Mouse (Mus musculus) limb, embryonic 15.5 days (tissue): ENCODE data around the gene Gm20388. TPM values are rescaled to one million over a fixed set of nuclear protein-coding genes. Genes with fewer than 3 reads are reported as not detected.

Source experiments
- ATAC-seq: fragments of 200-750 bp; cut with Nextera tagmentation; 2 replicates; pipeline ENCODE4 v1.8.0; 2017; ENCODE audit warnings: low read depth, moderate TSS enrichment; ENCODE audit not compliant: insufficient number of reproducible peaks, low FRiP score, low TSS enrichment
- H3K27ac ChIP-seq: fragments of 300-500 bp; sonication (generic); 2 replicates; pipeline ENCODE4 v1.5.1; 2015; ENCODE audit warnings: moderate library complexity, mild to moderate bottlenecking, inconsistent platforms
- H3K27me3 ChIP-seq: fragments of 300-500 bp; sonication (generic); 2 replicates; pipeline ENCODE4 v1.6.1; 2015; ENCODE audit warnings: inconsistent platforms
- H3K36me3 ChIP-seq: fragments of 300-500 bp; sonication (generic); 2 replicates; pipeline ENCODE4 v1.6.1; 2015; ENCODE audit warnings: inconsistent platforms
- H3K4me1 ChIP-seq: fragments of 300-500 bp; sonication (generic); 2 replicates; pipeline ENCODE4 v1.6.1; 2015; ENCODE audit warnings: inconsistent platforms
- H3K4me2 ChIP-seq: fragments of 300-500 bp; sonication (generic); 2 replicates; pipeline ENCODE4 v1.6.1; 2015; ENCODE audit warnings: mild to moderate bottlenecking, inconsistent platforms
- H3K4me3 ChIP-seq: fragments of 300-500 bp; sonication (generic); 2 replicates; pipeline ENCODE4 v1.5.1; 2015; ENCODE audit warnings: mild to moderate bottlenecking, inconsistent platforms
- H3K9ac ChIP-seq: fragments of 300-500 bp; sonication (generic); 2 replicates; pipeline ENCODE4 v1.6.1; 2015; ENCODE audit warnings: inconsistent platforms
- H3K9me3 ChIP-seq: fragments of 300-500 bp; sonication (generic); 2 replicates; pipeline ENCODE4 v1.6.1; 2016; ENCODE audit warnings: inconsistent platforms
- WGBS: fragments of 180-500 bp; shearing (Covaris S2); methylation state at CpG from one replicate; pipeline ENCODE4 v1.1.7; 2015; 5-methylcytosine and 5-hydroxymethylcytosine counted together
- polyA plus RNA-seq: library from polyadenylated mRNA; unstranded; fragments of >200 nt; fragmentation: Nextera tagmentation; extraction: Ambion mirVana; gene quantifications from 2 replicates; pipeline ENCODE4 v1.2.1, GENCODE M21; 2015

Gm20388 gene
- polyA plus RNA-seq, 1 experiment from 2014 or later, result 4.9 TPM

DNA sequence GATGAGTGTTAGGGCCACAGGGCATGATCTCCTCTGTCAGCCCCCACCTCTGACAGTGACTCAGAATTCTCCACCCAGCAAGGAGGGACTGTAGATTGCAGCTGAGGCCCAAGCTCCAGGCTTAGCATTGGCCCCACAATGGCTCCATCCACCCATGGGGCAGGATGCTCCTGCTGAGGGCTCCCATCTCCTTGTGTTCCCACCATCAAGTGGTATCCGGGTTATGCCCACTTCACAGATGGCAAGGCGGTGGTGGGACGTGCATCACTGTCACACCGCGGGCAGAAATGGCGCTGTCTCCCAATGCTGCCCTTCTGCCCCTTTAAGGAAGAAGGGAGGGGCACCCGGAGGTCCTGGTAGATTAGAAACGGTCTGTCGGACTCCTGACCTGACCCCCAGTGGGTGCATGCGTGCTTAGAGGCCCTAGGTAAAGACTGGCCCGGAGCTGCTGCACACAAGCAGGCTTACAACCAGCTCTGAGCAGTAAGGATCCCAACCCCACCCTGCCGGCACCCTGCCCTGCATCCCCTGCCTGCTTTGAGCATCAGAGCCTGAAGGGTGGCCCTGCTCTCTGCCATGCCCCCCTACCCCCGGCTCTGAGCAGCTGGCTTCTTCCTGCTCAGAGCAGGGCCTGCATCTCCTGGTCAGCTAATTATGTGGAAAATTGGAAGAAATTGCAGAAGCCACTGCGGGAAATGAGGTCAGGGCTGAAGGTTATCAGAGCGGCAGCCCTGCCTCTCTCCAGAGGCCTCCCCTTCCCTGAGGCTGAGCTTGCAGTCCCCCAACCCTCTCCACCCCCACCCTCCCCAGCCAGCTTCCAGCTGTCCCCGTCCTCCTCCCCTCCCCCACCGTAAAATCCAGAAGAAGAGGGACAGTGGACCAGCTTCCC is 384.6 kb downstream of the Gm20388 start:
- Histone ChIP-seq H3K27me3 (no peaks in the 10 kb centered on the region), H3K4me2 (no peak overlapping the region), H3K9me3 (no peaks in the 10 kb centered on the region), H3K9ac (no peak overlapping the region; the same call in 1 of the 2 replicates), H3K4me1 (peaks cover 81% of the 10 kb centered on the region), H3K36me3 (no peaks in the 10 kb centered on the region), H3K4me3 (no peak overlapping the region), H3K27ac (peak overlapping the region; percentile 17; the same call in 1 of the 2 replicates)
- WGBS, result 38% methylated on average over 15 of the region's 17 CpGs
- ATAC-seq, result no peak

DNA sequence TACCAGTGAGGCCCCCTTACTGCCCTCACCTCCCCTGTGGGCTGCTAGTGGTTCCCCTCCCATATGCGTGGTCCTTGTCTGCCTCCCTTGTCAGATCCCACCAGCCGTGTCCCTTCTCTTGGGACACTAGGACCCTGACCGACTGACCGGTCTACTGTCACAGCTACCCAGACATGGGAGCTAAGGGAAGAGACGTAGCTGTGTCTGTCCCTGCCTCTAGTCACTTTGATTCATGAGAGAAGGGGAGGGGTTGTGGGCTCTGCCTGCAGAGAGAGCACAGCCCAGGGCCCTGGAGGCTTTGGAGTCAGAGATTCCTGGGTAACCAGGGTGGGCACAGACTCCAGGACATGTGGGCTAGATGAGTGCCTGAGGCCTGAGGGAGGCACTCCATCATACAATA is 386.4 kb downstream of the Gm20388 start:
- Histone ChIP-seq H3K27ac (no peak overlapping the region; the same call in 1 of the 2 replicates), H3K9ac (no peak overlapping the region), H3K36me3 (no peaks in the 10 kb centered on the region), H3K9me3 (no peaks in the 10 kb centered on the region), H3K4me2 (no peak overlapping the region), H3K4me1 (peaks cover 82% of the 10 kb centered on the region), H3K4me3 (no peak overlapping the region), H3K27me3 (no peaks in the 10 kb centered on the region)
- no peak for ATAC-seq
- 38% methylated on average over 5 of the region's 5 CpGs for whole genome bisulfite sequencing

DNA sequence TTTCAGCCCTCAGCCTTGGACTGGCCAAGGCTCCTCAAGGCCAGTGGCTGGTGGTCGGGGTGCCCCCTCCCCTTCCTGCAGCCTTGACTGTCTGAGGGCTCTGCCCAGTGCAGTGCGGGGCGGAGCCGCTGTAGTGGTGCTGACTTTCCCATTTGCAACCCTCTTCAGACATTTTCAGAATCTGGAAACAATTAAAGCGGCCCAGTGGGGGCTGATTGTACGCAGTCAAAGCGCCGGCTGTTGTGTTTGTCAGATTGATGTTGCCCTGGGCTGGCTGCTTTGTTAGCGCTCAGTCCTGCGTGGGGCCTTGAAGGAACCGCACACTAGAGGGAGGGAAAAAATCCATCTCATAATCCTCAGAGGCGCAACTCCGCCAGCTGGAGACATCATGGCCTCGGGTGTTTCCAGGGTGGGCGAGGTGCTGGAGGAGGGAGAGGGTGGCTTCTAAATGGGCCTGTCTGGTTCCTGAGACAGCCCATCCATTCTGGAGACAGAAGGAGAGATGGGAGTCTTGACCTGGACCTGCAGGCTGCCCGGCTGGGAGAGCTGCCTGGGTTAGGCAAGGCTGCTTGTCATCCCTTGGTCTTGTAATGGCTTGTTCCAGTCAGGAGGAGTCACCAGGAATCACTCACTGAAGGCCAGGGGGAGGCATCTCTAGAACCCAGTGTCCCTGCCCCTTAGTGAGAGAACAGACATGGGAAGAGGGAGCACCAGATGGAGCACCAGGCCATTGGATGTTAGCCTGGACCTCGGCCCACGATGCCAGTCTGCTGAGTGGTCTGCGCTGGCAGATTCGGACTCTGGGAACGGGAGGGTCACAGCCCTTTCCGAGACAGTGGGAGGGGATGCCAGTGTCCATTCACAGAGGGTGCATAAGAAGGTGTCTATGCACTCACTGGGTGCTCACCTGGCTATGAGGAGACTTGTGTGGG is 388.2 kb downstream of the Gm20388 start:
- H3K4me1 ChIP-seq, result peaks cover 79% of the 10 kb centered on the region
- no peaks in the 10 kb centered on the region for H3K9me3 ChIP-seq
- no peaks in the 10 kb centered on the region for H3K27me3 ChIP-seq
- no peak overlapping the region for H3K4me3 ChIP-seq
- peak; percentile 37 for ATAC-seq
- peak overlapping the region; percentile 80 for H3K27ac ChIP-seq
- 0 out of 2 replicates have a peak overlapping the region, but pooled peaks have one; percentile 7 for H3K4me2 ChIP-seq
- 0 out of 2 replicates have a peak overlapping the region, but pooled peaks have one; percentile 10 for H3K9ac ChIP-seq
- 35% methylated on average over 22 of the region's 22 CpGs for WGBS
- H3K36me3 ChIP-seq, result no peaks in the 10 kb centered on the region

DNA sequence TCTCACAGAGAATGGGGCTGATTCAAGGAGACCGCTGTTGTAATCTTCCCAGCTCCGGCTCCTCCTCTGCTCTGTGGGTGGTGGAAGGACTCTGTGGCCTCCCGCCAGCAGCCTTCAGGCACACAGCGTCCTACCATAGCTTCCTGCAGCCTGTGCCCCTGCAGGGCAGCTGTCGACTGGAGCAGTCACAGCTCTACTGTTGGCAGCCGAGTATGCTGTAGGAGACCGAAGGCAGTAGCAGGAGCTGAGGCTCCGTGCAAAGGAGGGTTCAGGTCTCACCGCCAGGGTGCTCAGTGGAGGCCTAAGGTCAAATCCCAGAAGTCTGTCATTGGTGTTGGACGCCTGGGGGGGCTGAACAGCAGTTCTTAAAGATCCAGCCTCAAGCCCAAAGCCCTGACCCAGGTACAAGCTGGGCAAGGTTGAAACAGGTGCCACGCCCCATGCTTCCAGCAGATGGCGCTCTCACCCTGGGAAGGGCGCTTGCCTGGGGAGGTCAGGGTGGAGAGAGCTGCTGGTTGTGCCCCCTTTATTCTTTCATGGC is 390.0 kb downstream of the Gm20388 start:
- 9% methylated on average over 13 of the region's 13 CpGs for whole genome bisulfite sequencing
- Histone ChIP-seq H3K36me3 (no peaks in the 10 kb centered on the region), H3K27ac (peak overlapping the region; percentile 65), H3K4me2 (peak overlapping the region; percentile 25), H3K4me1 (peaks cover 71% of the 10 kb centered on the region), H3K9me3 (no peaks in the 10 kb centered on the region), H3K4me3 (no peak overlapping the region), H3K27me3 (no peaks in the 10 kb centered on the region), H3K9ac (no peak overlapping the region)
- no peak for ATAC-seq

DNA sequence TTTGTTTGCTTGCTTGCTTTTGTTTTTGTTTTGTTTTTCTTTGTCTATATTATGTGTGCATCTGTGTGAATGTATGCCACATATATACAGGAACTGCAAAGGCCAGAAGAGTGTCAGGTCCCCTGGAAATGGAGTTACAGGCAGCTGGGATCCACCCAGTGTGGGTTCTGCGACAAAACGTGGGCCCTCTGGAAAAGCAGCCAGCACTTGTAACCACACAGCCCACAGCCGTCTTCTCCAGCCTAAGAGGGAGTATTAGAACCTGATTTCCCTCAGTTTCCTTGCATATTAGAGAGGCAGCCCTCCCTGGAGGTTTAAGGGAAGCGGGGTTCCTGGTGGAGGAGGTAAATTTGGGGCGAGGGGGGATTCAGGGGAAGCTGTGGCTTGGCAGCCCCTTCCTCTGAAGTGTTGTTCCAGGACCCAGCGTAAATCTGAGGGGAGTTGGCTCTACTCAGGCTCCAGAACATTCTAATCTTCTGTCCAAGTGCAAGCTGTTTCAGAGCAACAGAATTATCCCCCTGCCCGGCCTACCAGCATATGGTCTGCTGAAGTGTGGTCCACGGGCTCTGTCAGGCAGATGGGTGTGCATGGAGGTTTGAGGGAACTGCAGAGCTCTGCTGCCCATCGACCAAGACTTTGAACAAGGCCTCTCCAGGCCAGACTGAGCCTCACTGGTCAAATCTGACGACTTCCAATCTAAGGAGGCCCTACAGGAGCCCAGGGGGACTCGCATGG is 392.5 kb downstream of the Gm20388 start:
- WGBS, result 44% methylated on average over 11 of the region's 11 CpGs
- H3K4me2 ChIP-seq, result no peak overlapping the region
- peak overlapping the region; percentile 77 for H3K27ac ChIP-seq
- no peaks in the 10 kb centered on the region for H3K9me3 ChIP-seq
- H3K9ac ChIP-seq, result no peak overlapping the region
- H3K36me3 ChIP-seq, result no peaks in the 10 kb centered on the region
- H3K4me1 ChIP-seq, result peaks cover 70% of the 10 kb centered on the region
- no peak for ATAC-seq
- H3K27me3 ChIP-seq, result no peaks in the 10 kb centered on the region
- H3K4me3 ChIP-seq, result no peak overlapping the region

DNA sequence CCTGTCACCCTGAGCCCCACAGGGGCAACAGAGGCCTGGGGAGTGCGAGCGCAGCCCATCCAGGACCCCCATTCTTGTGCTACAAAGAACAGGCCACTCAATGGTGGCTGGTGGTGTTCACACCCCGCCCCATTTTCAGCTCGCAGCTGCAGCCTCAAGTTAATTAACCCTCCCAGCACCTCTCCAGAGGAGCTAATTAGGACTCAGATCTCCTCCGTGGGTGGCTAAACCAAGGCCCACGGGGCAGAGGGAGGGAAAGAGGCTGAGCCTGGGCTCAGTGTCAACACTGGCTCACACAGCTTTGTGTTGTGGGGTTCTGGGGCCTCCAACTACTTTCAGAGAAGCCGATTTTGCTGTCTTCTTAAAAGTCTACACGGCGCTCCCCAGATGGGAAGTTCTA is 393.5 kb downstream of the Gm20388 start:
- H3K4me2 ChIP-seq, result no peak overlapping the region
- H3K4me1 ChIP-seq, result peaks cover 70% of the 10 kb centered on the region
- 38% methylated on average over 9 of the region's 9 CpGs for WGBS
- H3K36me3 ChIP-seq, result no peaks in the 10 kb centered on the region
- H3K27ac ChIP-seq, result peak overlapping the region; percentile 77
- no peak overlapping the region for H3K4me3 ChIP-seq
- H3K9ac ChIP-seq, result no peak overlapping the region
- no peaks in the 10 kb centered on the region for H3K9me3 ChIP-seq
- no peak for ATAC-seq
- H3K27me3 ChIP-seq, result no peaks in the 10 kb centered on the region

DNA sequence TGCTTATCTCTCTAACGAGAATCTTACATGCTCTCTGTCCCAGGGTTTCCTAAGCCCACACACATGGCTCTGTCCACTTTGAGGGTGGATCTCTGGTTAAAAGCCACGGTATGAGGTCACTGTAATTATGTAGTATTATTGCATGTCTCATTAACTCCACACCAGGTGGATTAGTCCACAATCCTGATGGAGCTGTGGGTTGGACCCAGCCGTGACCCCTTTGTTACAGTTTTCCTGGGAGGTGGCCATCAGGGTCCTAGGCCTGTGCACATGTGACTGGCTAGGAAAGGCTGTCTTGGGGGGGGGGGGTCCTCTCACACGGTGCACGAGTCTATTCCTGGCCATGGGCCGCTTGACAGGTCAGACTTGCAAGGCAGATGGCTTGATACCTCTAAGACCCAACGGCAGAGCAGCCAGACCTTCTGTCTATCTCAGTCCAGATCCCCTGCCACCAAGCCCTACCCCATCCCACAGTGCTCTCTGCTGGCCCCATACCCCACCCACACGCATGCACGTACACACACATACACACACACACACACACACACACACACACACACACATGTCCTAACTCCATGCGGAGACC is 395.3 kb downstream of the Gm20388 start:
- H3K4me1 ChIP-seq, result peaks cover 67% of the 10 kb centered on the region
- no peak for ATAC-seq
- WGBS, result 69% methylated on average over 10 of the region's 10 CpGs

DNA sequence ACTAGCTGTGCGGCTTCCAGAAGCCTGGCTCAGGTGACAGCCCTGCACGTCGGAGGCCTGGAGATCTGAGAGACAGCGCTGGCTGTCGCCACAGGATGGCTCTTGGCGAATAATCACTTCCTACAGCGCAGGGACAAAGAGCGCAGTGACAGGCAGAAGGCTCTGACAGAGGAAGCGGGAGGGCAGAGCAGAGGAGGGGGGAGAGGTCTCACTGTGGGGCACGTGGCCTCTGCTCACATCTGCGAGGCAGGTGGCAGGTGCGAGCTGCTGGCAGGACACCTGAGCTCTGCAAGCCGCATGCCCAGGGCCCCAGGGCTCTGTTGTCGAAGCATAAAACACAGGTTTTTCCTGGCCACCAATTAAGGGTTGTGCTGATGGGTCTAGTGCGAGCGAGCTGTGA is 396.5 kb downstream of the Gm20388 start:
- no peak overlapping the region for H3K4me2 ChIP-seq
- no peaks in the 10 kb centered on the region for H3K27me3 ChIP-seq
- ATAC-seq, result no peak
- no peak overlapping the region for H3K27ac ChIP-seq
- H3K4me3 ChIP-seq, result no peak overlapping the region
- H3K36me3 ChIP-seq, result no peaks in the 10 kb centered on the region
- no peaks in the 10 kb centered on the region for H3K9me3 ChIP-seq
- peaks cover 60% of the 10 kb centered on the region for H3K4me1 ChIP-seq
- H3K9ac ChIP-seq, result no peak overlapping the region
- WGBS, result 19% methylated on average over 16 of the region's 16 CpGs

More for the DNA sequence above, 395.3 kb downstream of the Gm20388 start:
- H3K36me3 ChIP-seq, result no peaks in the 10 kb centered on the region
- no peaks in the 10 kb centered on the region for H3K27me3 ChIP-seq
- H3K9ac ChIP-seq, result no peak overlapping the region
- no peak overlapping the region for H3K4me3 ChIP-seq
- no peak overlapping the region for H3K27ac ChIP-seq
- H3K9me3 ChIP-seq, result no peaks in the 10 kb centered on the region
- H3K4me2 ChIP-seq, result no peak overlapping the region

DNA sequence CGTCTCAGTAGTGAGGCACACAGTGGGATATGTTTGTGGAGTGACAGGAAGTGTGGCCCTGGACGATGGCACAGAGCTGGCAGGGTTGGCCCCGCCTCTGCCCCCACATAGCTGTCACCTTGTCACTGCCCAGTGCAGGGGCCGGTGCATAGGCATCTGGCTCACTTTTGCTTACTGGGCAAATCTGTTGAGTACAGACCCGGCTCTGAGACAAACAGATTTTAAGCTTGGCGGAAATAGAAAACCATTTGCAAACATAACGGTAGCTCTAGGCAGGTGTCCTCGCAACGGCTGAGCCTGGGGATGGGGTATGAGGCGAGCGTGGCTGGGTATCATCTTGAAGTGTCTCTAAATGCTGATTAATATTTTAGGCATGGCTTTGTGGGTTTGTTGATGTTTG is 396.9 kb downstream of the Gm20388 start:
- 60% methylated on average over 11 of the region's 11 CpGs for WGBS

DNA sequence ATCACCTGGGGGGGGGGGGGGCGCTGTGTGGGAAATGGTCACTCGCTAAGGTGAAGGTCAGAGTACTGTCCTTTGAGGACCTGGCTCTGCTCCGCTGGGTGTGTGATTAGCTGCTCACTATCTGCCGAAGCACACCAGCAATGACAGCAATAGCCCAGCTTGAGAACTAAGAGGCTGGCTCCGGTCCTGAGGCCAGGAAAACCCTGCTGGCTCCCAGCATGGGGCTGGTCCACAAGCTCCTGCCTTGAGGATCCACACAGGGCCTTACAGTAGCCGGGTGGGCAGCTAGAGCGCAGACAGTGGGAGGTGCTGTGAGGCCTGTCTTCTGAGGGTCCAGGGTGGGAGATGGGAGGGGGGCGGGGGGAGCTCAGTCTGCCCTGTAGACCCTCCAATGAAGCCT is 397.5 kb downstream of the Gm20388 start:
- H3K4me1 ChIP-seq, result peaks cover 52% of the 10 kb centered on the region
- H3K36me3 ChIP-seq, result no peaks in the 10 kb centered on the region
- no peak overlapping the region for H3K4me2 ChIP-seq
- H3K9ac ChIP-seq, result no peak overlapping the region
- no peaks in the 10 kb centered on the region for H3K9me3 ChIP-seq
- no peak overlapping the region for H3K4me3 ChIP-seq
- H3K27me3 ChIP-seq, result no peaks in the 10 kb centered on the region
- no peak overlapping the region for H3K27ac ChIP-seq
- no peak for ATAC-seq
- WGBS, result 56% methylated on average over 8 of the region's 8 CpGs

More for the DNA sequence above, 396.9 kb downstream of the Gm20388 start:
- H3K4me3 ChIP-seq, result no peak overlapping the region
- H3K9ac ChIP-seq, result no peak overlapping the region
- H3K4me1 ChIP-seq, result peaks cover 57% of the 10 kb centered on the region
- H3K27ac ChIP-seq, result no peak overlapping the region
- H3K36me3 ChIP-seq, result no peaks in the 10 kb centered on the region
- H3K27me3 ChIP-seq, result no peaks in the 10 kb centered on the region
- H3K9me3 ChIP-seq, result no peaks in the 10 kb centered on the region
- no peak overlapping the region for H3K4me2 ChIP-seq
- no peak for ATAC-seq

DNA sequence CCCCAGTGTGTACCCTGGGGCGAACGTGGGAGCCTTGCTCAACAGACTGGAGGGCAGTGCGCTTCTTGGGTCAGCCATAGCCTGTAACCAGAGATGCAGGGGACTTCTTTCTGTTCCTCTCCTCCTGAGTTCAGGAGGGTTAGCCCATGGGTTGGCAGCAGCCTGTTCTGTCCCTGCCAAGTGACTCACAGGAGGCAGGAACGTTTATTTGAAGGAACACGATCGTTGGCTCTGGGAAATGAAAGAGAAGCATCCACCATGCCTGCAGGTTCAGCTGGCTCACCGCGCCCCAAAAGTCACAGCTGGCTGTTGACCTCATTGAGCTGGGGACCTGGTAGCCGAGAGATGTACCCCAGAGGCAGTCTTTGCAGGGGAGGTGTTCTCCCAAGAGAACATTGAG is 397.9 kb downstream of the Gm20388 start:
- no peaks in the 10 kb centered on the region for H3K27me3 ChIP-seq
- WGBS, result 33% methylated on average over 9 of the region's 9 CpGs
- no peaks in the 10 kb centered on the region for H3K9me3 ChIP-seq
- H3K4me3 ChIP-seq, result no peak overlapping the region
- H3K9ac ChIP-seq, result no peak overlapping the region
- no peak for ATAC-seq
- H3K4me1 ChIP-seq, result peaks cover 48% of the 10 kb centered on the region
- H3K4me2 ChIP-seq, result no peak overlapping the region
- no peaks in the 10 kb centered on the region for H3K36me3 ChIP-seq
- H3K27ac ChIP-seq, result no peak overlapping the region
